In the genomic region with DNA sequence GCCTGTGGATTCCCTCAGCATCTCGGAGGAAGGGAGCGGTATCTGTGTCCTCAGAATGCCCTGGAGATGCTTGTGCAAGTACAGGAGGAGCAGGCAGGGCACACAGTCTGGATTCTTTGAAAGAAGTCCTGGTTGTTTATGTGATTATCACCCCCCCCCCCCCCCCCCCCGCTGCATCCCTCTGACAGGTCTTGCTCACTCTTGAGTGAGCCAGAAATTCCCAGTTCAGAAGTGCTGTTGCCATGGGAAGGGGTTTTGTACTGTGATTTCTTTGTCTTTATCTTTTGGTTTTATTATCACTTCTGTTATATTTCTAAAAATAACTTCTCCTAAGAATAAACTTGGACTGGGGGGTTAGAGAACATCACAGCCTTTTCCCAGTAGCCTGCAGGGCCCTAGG, we compare ENCODE assay signal across 26 mouse cellular contexts.
DNase-seq lines count a peak whose midpoint lies in the region; ATAC-seq and TF ChIP-seq lines count a peak whose summit lies in the region.
"Had no signal": no experiment of that assay in that cellular context is flagged by ENCODE, and none has a peak within 500 bp of the region (broad histone marks: within the 10 kb centered on the region; RNA-seq: fewer than 3 reads in every experiment).

No protein-coding gene starts in this region.

- H3K4me1 ChIP-seq in forebrain, postnatal 0 days (ENCODE audit: insufficient read depth), result no peaks in the 10 kb centered on the region
- peaks cover 52% of the 10 kb centered on the region for H3K4me1 ChIP-seq in forebrain, embryonic 10.5 days
- H3K4me1 ChIP-seq in heart, embryonic 12.5 days (replicated peaks), result peaks cover 23% of the 10 kb centered on the region
- H3K4me1 ChIP-seq in heart, adult 2 months (ENCODE audit: control insufficient read depth, insufficient read depth, low read length), result peaks cover 4% of the 10 kb centered on the region; the same call in 1 of the 2 replicates
- H3K4me1 ChIP-seq in heart, embryonic 15.5 days (replicated peaks), result peaks cover 11% of the 10 kb centered on the region
- H3K4me1 ChIP-seq in heart, postnatal 0 days (ENCODE audit: control insufficient read depth, insufficient read depth), result peaks cover 12% of the 10 kb centered on the region

- H3K4me2 ChIP-seq in forebrain, postnatal 0 days (ENCODE audit: low read depth), result no peak overlapping the region
- no peak overlapping the region for H3K4me2 ChIP-seq in heart, embryonic 12.5 days
- no peak overlapping the region for H3K4me2 ChIP-seq in heart, embryonic 15.5 days
- H3K4me2 ChIP-seq in heart, postnatal 0 days (ENCODE audit: low read depth, low read length), result no peak overlapping the region
- H3K4me2 ChIP-seq: embryonic facial prominence, embryonic 12.5 days; forebrain, embryonic 12.5 days had no signal

- DNase-seq in forebrain, postnatal 0 days, result no peak
- no peak for DNase-seq in forebrain, embryonic 10.5 days (ENCODE audit: extremely low spot score, low spot score)
- no peak for DNase-seq in heart, adult 2 months
- no peak for DNase-seq in heart, adult 11 months
- peak; percentile 23 for DNase-seq in heart, postnatal 0 days (ENCODE audit: low spot score)
- DNase-seq in heart, adult 9 months (ENCODE audit: low spot score in 2 of 2), result no peak
- DNase-seq: adrenal gland, adult 8-10 months; adrenal gland, postnatal 14 days; adrenal gland, postnatal 36 days; B cell, adult 2 months; cerebellum, adult 11-12 months; cerebellum, adult 2 months; cerebellum, adult 9-10 months; cerebellum, postnatal 10 days; cerebellum, postnatal 25 days had no signal

- no peaks in the 10 kb centered on the region for H3K36me3 ChIP-seq in forebrain, postnatal 0 days (ENCODE audit: insufficient read depth)
- no peaks in the 10 kb centered on the region for H3K36me3 ChIP-seq in forebrain, embryonic 10.5 days (replicated peaks)
- H3K36me3 ChIP-seq in heart, embryonic 12.5 days, result no peaks in the 10 kb centered on the region
- H3K36me3 ChIP-seq in heart, adult 2 months (ENCODE audit: control insufficient read depth, insufficient read depth, low read length), result no peaks in the 10 kb centered on the region
- H3K36me3 ChIP-seq in heart, embryonic 15.5 days, result no peaks in the 10 kb centered on the region
- H3K36me3 ChIP-seq in heart, postnatal 0 days (replicated peaks; ENCODE audit: control insufficient read depth, insufficient read depth, low read length), result no peaks in the 10 kb centered on the region
- H3K36me3 ChIP-seq: embryonic facial prominence, embryonic 10.5 days; embryonic facial prominence, embryonic 12.5 days; forebrain, embryonic 12.5 days; G1E had no signal

- no peaks in the 10 kb centered on the region for H3K79me2 ChIP-seq in heart, adult 2 months (replicated peaks; ENCODE audit: control insufficient read depth, insufficient read depth, low read length)

- 79% methylated on average over 3 of the region's 3 CpGs for WGBS in forebrain, postnatal 0 days
- 91% methylated on average over 2 of the region's 3 CpGs for WGBS in forebrain, embryonic 10.5 days
- 37% methylated on average over 3 of the region's 3 CpGs for WGBS in heart, embryonic 12.5 days
- WGBS in heart, adult 2 months, result 55% methylated on average over 3 of the region's 3 CpGs
- WGBS in heart, embryonic 15.5 days, result 65% methylated on average over 2 of the region's 3 CpGs
- 56% methylated on average over 3 of the region's 3 CpGs for WGBS in heart, postnatal 0 days

- no peak overlapping the region for H3K27ac ChIP-seq in forebrain, postnatal 0 days (ENCODE audit: low read depth, low read length)
- no peak overlapping the region for H3K27ac ChIP-seq in forebrain, embryonic 10.5 days
- peak overlapping the region; percentile 45 for H3K27ac ChIP-seq in heart, embryonic 12.5 days (ENCODE audit: poor library complexity, severe bottlenecking)
- H3K27ac ChIP-seq in heart, adult 2 months, result no peak overlapping the region
- peak overlapping the region; percentile 39; the same call in 1 of the 2 replicates for H3K27ac ChIP-seq in heart, embryonic 15.5 days
- H3K27ac ChIP-seq in heart, postnatal 0 days (ENCODE audit: low read depth), result 0 out of 2 replicates have a peak overlapping the region, but pooled peaks have one; percentile 3
- H3K27ac ChIP-seq: embryonic facial prominence, embryonic 10.5 days; embryonic facial prominence, embryonic 12.5 days; forebrain, embryonic 12.5 days had no signal

- H3K9ac ChIP-seq in forebrain, postnatal 0 days, result no peak overlapping the region
- H3K9ac ChIP-seq in heart, embryonic 12.5 days, result no peak overlapping the region
- H3K9ac ChIP-seq in heart, adult 2 months (ENCODE audit: low read depth, low read length), result no peak overlapping the region
- no peak overlapping the region for H3K9ac ChIP-seq in heart, embryonic 15.5 days
- H3K9ac ChIP-seq in heart, postnatal 0 days (replicated peaks; ENCODE audit: low read depth, low read length), result no peak overlapping the region
- H3K9ac ChIP-seq: embryonic facial prominence, embryonic 12.5 days; forebrain, embryonic 12.5 days had no signal

- H3K9me3 ChIP-seq in forebrain, postnatal 0 days (ENCODE audit: low read length), result no peaks in the 10 kb centered on the region
- H3K9me3 ChIP-seq in forebrain, embryonic 10.5 days, result peaks cover 14% of the 10 kb centered on the region; the same call in 1 of the 2 replicates
- H3K9me3 ChIP-seq in heart, embryonic 12.5 days (replicated peaks), result 0 out of 2 replicates have a peak, but pooled peaks cover 6% of the 10 kb centered on the region
- H3K9me3 ChIP-seq in heart, embryonic 15.5 days (replicated peaks), result no peaks in the 10 kb centered on the region
- H3K9me3 ChIP-seq in heart, postnatal 0 days (replicated peaks; ENCODE audit: control insufficient read depth, low read length), result no peaks in the 10 kb centered on the region
- H3K9me3 ChIP-seq: embryonic facial prominence, embryonic 10.5 days; embryonic facial prominence, embryonic 12.5 days; forebrain, embryonic 12.5 days had no signal

- peak; percentile 43; the same call in 1 of the 2 replicates for ATAC-seq in forebrain, postnatal 0 days
- ATAC-seq in heart, embryonic 12.5 days (ENCODE audit: insufficient number of reproducible peaks, low FRiP score), result no peak
- peak; percentile 53 for ATAC-seq in heart, embryonic 15.5 days (replicated peaks; ENCODE audit: insufficient number of reproducible peaks, insufficient read depth, low FRiP score, low read depth)
- peak; percentile 66 for ATAC-seq in heart, postnatal 0 days (ENCODE audit: insufficient read depth, low read depth)
- ATAC-seq: activated CD4-positive, CD25-positive, alpha-beta regulatory T cell, adult 4 months; CD4-positive, CD25-positive, alpha-beta regulatory T cell, adult 4 months; forebrain, embryonic 14.5 days; Patski had no signal

- no peak overlapping the region for H3K4me3 ChIP-seq in forebrain, postnatal 0 days (ENCODE audit: low read depth, low read length)
- no peak overlapping the region for H3K4me3 ChIP-seq in forebrain, embryonic 10.5 days
- no peak overlapping the region for H3K4me3 ChIP-seq in heart, embryonic 12.5 days
- no peak overlapping the region for H3K4me3 ChIP-seq in heart, adult 2 months
- H3K4me3 ChIP-seq in heart, embryonic 15.5 days, result no peak overlapping the region
- no peak overlapping the region for H3K4me3 ChIP-seq in heart, postnatal 0 days (ENCODE audit: low read depth, low read length)
- H3K4me3 ChIP-seq: embryonic facial prominence, embryonic 10.5 days; embryonic facial prominence, embryonic 12.5 days; forebrain, embryonic 12.5 days had no signal

- TF ChIP-seq POLR2A in heart, adult 2 months (IDR thresholded peaks at IDR 0.05; ENCODE audit: insufficient read depth, low read depth, low read length), result no peak

- TF ChIP-seq EP300 in heart, adult 2 months (IDR thresholded peaks at IDR 0.05; ENCODE audit: insufficient read depth, low read depth, low read length), result no peak
- no peak for TF ChIP-seq EP300 in heart, postnatal 0 days (IDR thresholded peaks at IDR 0.05; ENCODE audit: low read depth)

- H3K27me3 ChIP-seq in forebrain, postnatal 0 days (ENCODE audit: insufficient read depth, low read length), result no peaks in the 10 kb centered on the region
- H3K27me3 ChIP-seq in forebrain, embryonic 10.5 days (ENCODE audit: poor library complexity, severe bottlenecking), result peaks cover 87% of the 10 kb centered on the region
- H3K27me3 ChIP-seq in heart, embryonic 12.5 days (replicated peaks), result no peaks in the 10 kb centered on the region
- H3K27me3 ChIP-seq in heart, adult 2 months (ENCODE audit: control insufficient read depth, insufficient read depth, low read length), result no peaks in the 10 kb centered on the region
- no peaks in the 10 kb centered on the region for H3K27me3 ChIP-seq in heart, embryonic 15.5 days
- no peaks in the 10 kb centered on the region for H3K27me3 ChIP-seq in heart, postnatal 0 days (ENCODE audit: control insufficient read depth, insufficient read depth, low read length)
- H3K27me3 ChIP-seq: CH12.LX; embryonic facial prominence, embryonic 12.5 days; Patski had no signal

- TF ChIP-seq CTCF in forebrain, postnatal 0 days (IDR thresholded peaks at IDR 0.05; ENCODE audit: low read depth), result no peak
- no peak for TF ChIP-seq CTCF in heart, adult 2 months (IDR thresholded peaks at IDR 0.05)
- no peak for TF ChIP-seq CTCF in heart, postnatal 0 days (IDR thresholded peaks at IDR 0.05; ENCODE audit: low read depth)

- intact Hi-C loops in heart, adult 2 months (cut with DNase I), result no loop called here

Comparison
In these comparisons a context has a peak if more than half of its experiments do, and no peak if none do; other contexts are left out.
1. H3K27ac ChIP-seq: peak in heart, embryonic 12.5 days (single experiment), heart, embryonic 15.5 days (single experiment) and heart, postnatal 0 days (single experiment); none in forebrain, postnatal 0 days (single experiment), forebrain, embryonic 10.5 days (single experiment) and heart, adult 2 months (single experiment).